Mouse (Mus musculus) spleen, adult 2 months (tissue): ENCODE measurements at regions not wholly inside any gene's neighbourhood (a gene's known extent, or its start where the extent isn't known, plus 50 kb on each side); places are given as distances from the start of the nearest gene placed in this dataset.
A peak's percentile ranks its signal among the peaks of the same experiment; 100 is the strongest.

Source experiments
- DNase-seq, 2 experiments: peaks; one replicate each; pipeline versions ENCODE4 v3.0.0 to v3.0.0-alpha.2; 2012 to 2021; ENCODE audit warnings: low spot score in 2 of 2, low read depth in 1 of 2
- H3K27ac ChIP-seq: fragments of 200-500 bp; 2 replicates; pipeline ENCODE4 v1.5.1; 2012; ENCODE audit warnings: low read length, inconsistent platforms; ENCODE audit not compliant: insufficient read depth
- H3K27me3 ChIP-seq: fragments of 200-500 bp; 2 replicates; pipeline ENCODE4 v1.6.1; 2012; ENCODE audit warnings: mild to moderate bottlenecking, moderate library complexity, low read length, inconsistent platforms; ENCODE audit not compliant: control insufficient read depth, insufficient read depth
- H3K36me3 ChIP-seq: fragments of 200-500 bp; 2 replicates; pipeline ENCODE4 v1.6.1; 2012; ENCODE audit warnings: mild to moderate bottlenecking, low read length, inconsistent platforms; ENCODE audit not compliant: control insufficient read depth, insufficient read depth
- H3K4me1 ChIP-seq: fragments of 200-500 bp; 2 replicates; pipeline ENCODE4 v1.6.1; 2011; ENCODE audit warnings: inconsistent platforms; ENCODE audit not compliant: control insufficient read depth, insufficient read depth, insufficient read length
- H3K4me3 ChIP-seq: fragments of 200-500 bp; 2 replicates; pipeline ENCODE4 v1.5.1; 2011; ENCODE audit warnings: mild to moderate bottlenecking, inconsistent platforms; ENCODE audit not compliant: insufficient read depth, insufficient read length; ENCODE audit errors: extremely low read depth
- CTCF ChIP-seq: fragments of 200-500 bp; IDR thresholded peaks from 2 replicates; pipeline ENCODE4 v1.5.1; 2011; ENCODE audit warnings: mild to moderate bottlenecking, inconsistent platforms; ENCODE audit not compliant: insufficient read depth, insufficient read length, insufficient replicate concordance; ENCODE audit errors: extremely low read depth
- POLR2A ChIP-seq: fragments of 200-500 bp; IDR thresholded peaks from 2 replicates; pipeline ENCODE4 v1.6.1; 2011; ENCODE audit warnings: low read depth, low read length, inconsistent platforms
- WGBS: fragments of 180-500 bp; shearing (Covaris S2); methylation state at CpG from one replicate; pipeline ENCODE4 v1.1.7; 2018; 5-methylcytosine and 5-hydroxymethylcytosine counted together

- Histone ChIP-seq H3K4me3 (no peak overlapping the region), H3K27ac (no peak overlapping the region), H3K36me3 (no peaks in the 10 kb centered on the region), H3K27me3 (no peaks in the 10 kb centered on the region), H3K4me1 (no peaks in the 10 kb centered on the region)
- DNase-seq: no peak
- TF ChIP-seq POLR2A: no peak
- TF ChIP-seq CTCF: no peak
- 84% methylated on average over 5 of the region's 5 CpGs for WGBS
These were observed 113.5 kb downstream of the Tfcp2l1 start for GRCm38 (mm10) chr1:118741286-118741685.

GRCm38 (mm10) chr1:118748196-118748595 is 120.5 kb downstream of the Tfcp2l1 start:
- H3K4me1 ChIP-seq: no peaks in the 10 kb centered on the region
- H3K36me3 ChIP-seq: no peaks in the 10 kb centered on the region
- no peak overlapping the region for H3K4me3 ChIP-seq
- H3K27me3 ChIP-seq: no peaks in the 10 kb centered on the region
- no peak for TF ChIP-seq POLR2A
- TF ChIP-seq CTCF: no peak
- no peak overlapping the region for H3K27ac ChIP-seq
- DNase-seq: no peak
- WGBS: 81% methylated on average over 5 of the region's 5 CpGs

- WGBS: 86% methylated on average over 3 of the region's 3 CpGs
- DNase-seq: no peak
- no peaks in the 10 kb centered on the region for H3K36me3 ChIP-seq
- no peak overlapping the region for H3K27ac ChIP-seq
- H3K4me3 ChIP-seq: no peak overlapping the region
- TF ChIP-seq CTCF (no peak), POLR2A (no peak)
- no peaks in the 10 kb centered on the region for H3K4me1 ChIP-seq
- H3K27me3 ChIP-seq: no peaks in the 10 kb centered on the region
These were observed 125.1 kb downstream of the Tfcp2l1 start for GRCm38 (mm10) chr1:118752869-118753268.

- Histone ChIP-seq H3K27me3 (no peaks in the 10 kb centered on the region), H3K27ac (no peak overlapping the region), H3K36me3 (no peaks in the 10 kb centered on the region), H3K4me3 (no peak overlapping the region), H3K4me1 (no peaks in the 10 kb centered on the region)
- whole genome bisulfite sequencing: 87% methylated on average over 9 of the region's 9 CpGs
- no peak for DNase-seq
- TF ChIP-seq CTCF: no peak
These were observed 128.6 kb downstream of the Tfcp2l1 start for GRCm38 (mm10) chr1:118756171-118756865.

GRCm38 (mm10) chr1:118757340-118758030 is 129.7 kb downstream of the Tfcp2l1 start:
- no peak for TF ChIP-seq POLR2A
- no peak for TF ChIP-seq CTCF
- Histone ChIP-seq H3K27ac (no peak overlapping the region), H3K36me3 (no peaks in the 10 kb centered on the region), H3K4me1 (no peaks in the 10 kb centered on the region), H3K27me3 (no peaks in the 10 kb centered on the region), H3K4me3 (no peak overlapping the region)
- no peak for DNase-seq
- WGBS: 76% methylated on average over 3 of the region's 4 CpGs

GRCm38 (mm10) chr1:118758031-118758400 is 130.3 kb downstream of the Tfcp2l1 start:
- Histone ChIP-seq H3K4me1 (no peaks in the 10 kb centered on the region), H3K27me3 (no peaks in the 10 kb centered on the region), H3K27ac (no peak overlapping the region), H3K36me3 (no peaks in the 10 kb centered on the region), H3K4me3 (no peak overlapping the region)
- no peak for DNase-seq
- TF ChIP-seq CTCF (no peak), POLR2A (no peak)
- 64% methylated on average over 4 of the region's 4 CpGs for WGBS

GRCm38 (mm10) chr1:118759141-118759932 is 131.6 kb downstream of the Tfcp2l1 start:
- DNase-seq: peak; percentile 1 to 35
- TF ChIP-seq POLR2A (no peak), CTCF (peak; percentile 17; the same call in 1 of the 2 replicates)
- H3K36me3 ChIP-seq: no peaks in the 10 kb centered on the region
- H3K4me3 ChIP-seq: no peak overlapping the region
- H3K27me3 ChIP-seq: no peaks in the 10 kb centered on the region
- H3K27ac ChIP-seq: no peak overlapping the region
- WGBS: 17% methylated on average over 7 of the region's 7 CpGs
- H3K4me1 ChIP-seq: no peaks in the 10 kb centered on the region
